Mouse (Mus musculus): Measurements from ENCODE around the gene Prps1l1. TPM values are rescaled to one million over a fixed set of nuclear protein-coding genes. Genes with fewer than 3 reads are reported as not detected.

Prps1l1 gene
- polyA plus RNA-seq, 1 experiment from 2014 or later, result not detected

GRCm38 (mm10) chr12:34997597-34998182 lies 13.1 kb downstream of the Prps1l1 start:
- no peaks in the 10 kb centered on the region for H3K36me3 ChIP-seq (ENCODE audit: control insufficient read depth, insufficient read depth, low read length)
- WGBS, result 90% methylated on average over 3 of the region's 3 CpGs
- DNase-seq (ENCODE audit: low spot score), result no peak

DNA sequence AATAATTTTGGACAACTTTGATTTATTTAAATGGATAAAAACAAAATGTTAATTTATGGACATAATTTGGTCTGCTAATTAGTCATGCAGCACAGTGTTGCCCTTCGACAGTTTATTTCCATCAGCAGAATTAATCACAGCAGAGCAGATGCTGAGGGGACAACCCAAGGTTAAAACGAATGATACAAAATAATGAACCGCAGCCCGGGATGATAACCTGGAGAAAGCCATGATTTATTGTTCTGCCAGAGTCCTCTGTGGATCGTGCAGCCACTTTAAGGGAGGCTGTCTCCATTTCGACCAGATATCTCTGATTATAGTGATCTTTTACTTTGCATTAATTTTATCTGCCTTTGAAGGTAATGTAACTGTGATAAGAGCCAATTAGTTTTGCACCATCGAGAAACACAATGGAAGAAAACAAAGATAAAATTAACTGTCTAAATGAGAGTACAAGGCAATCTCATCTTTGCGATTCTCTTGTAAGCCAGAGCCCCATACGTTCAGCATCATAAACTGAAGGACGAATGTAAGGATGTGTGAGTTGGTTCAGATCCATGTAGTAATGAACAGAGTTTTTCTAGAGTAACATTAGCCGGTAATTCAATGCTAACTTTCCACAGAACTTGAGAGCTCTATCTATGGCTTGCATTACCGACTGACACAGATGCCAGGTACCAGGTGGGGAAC lies 14.4 kb downstream of the Prps1l1 start:
- DNase-seq (ENCODE audit: low spot score) (no peak), ATAC-seq (ENCODE audit: insufficient number of reproducible peaks, low FRiP score, low TSS enrichment, low read depth) (no peak)
- no peaks in the 10 kb centered on the region for H3K36me3 ChIP-seq (ENCODE audit: control insufficient read depth, insufficient read depth, low read length)
- no peaks in the 10 kb centered on the region for H3K27me3 ChIP-seq (ENCODE audit: control insufficient read depth, insufficient read depth, low read length)
- H3K4me1 ChIP-seq (ENCODE audit: control insufficient read depth, insufficient read depth, low read length), result no peaks in the 10 kb centered on the region
- H3K9me3 ChIP-seq (ENCODE audit: control insufficient read depth, low read length), result no peaks in the 10 kb centered on the region
- no peak overlapping the region for H3K4me3 ChIP-seq (ENCODE audit: low read depth, low read length)
- H3K27ac ChIP-seq (replicated peaks; ENCODE audit: low read depth, low read length), result no peak overlapping the region
- 78% methylated on average over 12 of the region's 12 CpGs for WGBS
- H3K9ac ChIP-seq (ENCODE audit: low read length), result no peak overlapping the region
- H3K4me2 ChIP-seq (ENCODE audit: low read depth, severe bottlenecking), result no peak overlapping the region

More at GRCm38 (mm10) chr12:34997597-34998182, 13.1 kb downstream of the Prps1l1 start:
- no peak overlapping the region for H3K4me3 ChIP-seq (ENCODE audit: low read depth, low read length)
- no peak overlapping the region for H3K27ac ChIP-seq (replicated peaks; ENCODE audit: low read depth, low read length)
- no peaks in the 10 kb centered on the region for H3K4me1 ChIP-seq (ENCODE audit: control insufficient read depth, insufficient read depth, low read length)
- no peak overlapping the region for H3K9ac ChIP-seq (ENCODE audit: low read length)
- no peak overlapping the region for H3K4me2 ChIP-seq (ENCODE audit: low read depth, severe bottlenecking)
- ATAC-seq (ENCODE audit: insufficient number of reproducible peaks, low FRiP score, low TSS enrichment, low read depth), result no peak
- H3K27me3 ChIP-seq (ENCODE audit: control insufficient read depth, insufficient read depth, low read length), result no peaks in the 10 kb centered on the region
- H3K9me3 ChIP-seq (ENCODE audit: control insufficient read depth, low read length), result no peaks in the 10 kb centered on the region

DNA sequence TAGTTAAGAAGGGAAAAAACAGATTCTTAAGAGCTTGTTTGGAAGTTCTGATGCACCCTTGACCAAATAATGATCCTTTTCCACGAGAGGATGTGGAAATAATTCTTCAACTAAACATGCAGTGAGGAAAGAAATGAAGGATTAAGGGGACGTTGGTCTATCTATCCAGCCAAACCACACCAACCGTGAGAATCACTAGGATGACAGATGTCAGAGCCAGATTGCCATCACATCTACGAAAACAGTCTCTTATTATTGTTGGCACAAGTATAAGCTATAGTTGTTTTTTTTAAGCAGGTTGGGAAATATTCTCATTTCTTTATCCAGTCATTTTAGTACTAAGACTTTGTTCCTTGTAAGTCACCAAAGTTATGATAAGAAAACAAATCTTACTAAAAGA lies 15.8 kb downstream of the Prps1l1 start:
- DNase-seq (ENCODE audit: low spot score), result no peak
- H3K4me2 ChIP-seq (ENCODE audit: low read depth, severe bottlenecking), result no peak overlapping the region
- H3K27ac ChIP-seq (replicated peaks; ENCODE audit: low read depth, low read length), result no peak overlapping the region
- H3K4me3 ChIP-seq (ENCODE audit: low read depth, low read length), result no peak overlapping the region
- WGBS, result 74% methylated on average over 4 of the region's 4 CpGs
- no peaks in the 10 kb centered on the region for H3K36me3 ChIP-seq (ENCODE audit: control insufficient read depth, insufficient read depth, low read length)
- no peaks in the 10 kb centered on the region for H3K9me3 ChIP-seq (ENCODE audit: control insufficient read depth, low read length)
- H3K4me1 ChIP-seq (ENCODE audit: control insufficient read depth, insufficient read depth, low read length), result no peaks in the 10 kb centered on the region
- no peaks in the 10 kb centered on the region for H3K27me3 ChIP-seq (ENCODE audit: control insufficient read depth, insufficient read depth, low read length)
- ATAC-seq (ENCODE audit: insufficient number of reproducible peaks, low FRiP score, low TSS enrichment, low read depth), result no peak
- no peak overlapping the region for H3K9ac ChIP-seq (ENCODE audit: low read length)

DNA sequence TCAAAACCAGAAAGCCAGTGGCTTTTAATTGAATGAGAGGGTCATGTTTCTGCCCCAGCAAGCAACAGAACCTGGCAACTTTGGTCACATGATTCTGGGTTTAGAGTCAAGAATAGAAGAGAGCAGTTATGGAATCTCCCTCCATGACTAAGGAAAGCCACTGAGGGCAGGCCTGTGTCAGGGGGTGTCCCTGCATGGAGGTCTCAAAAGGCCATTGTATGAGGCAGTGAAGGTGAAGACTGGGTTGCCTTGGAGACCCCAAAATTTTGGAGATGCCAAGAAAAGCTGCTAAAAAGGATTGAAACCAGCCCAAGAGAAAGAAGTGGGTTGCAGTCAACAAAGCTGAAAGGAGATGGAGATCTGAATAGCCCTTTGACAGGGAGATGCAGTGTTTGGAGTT lies 21.2 kb downstream of the Prps1l1 start:
- DNase-seq (ENCODE audit: low spot score) (no peak), ATAC-seq (ENCODE audit: insufficient number of reproducible peaks, low FRiP score, low TSS enrichment, low read depth) (no peak)
- Histone ChIP-seq H3K4me2 (ENCODE audit: low read depth, severe bottlenecking) (no peak overlapping the region), H3K27ac (replicated peaks; ENCODE audit: low read depth, low read length) (no peak overlapping the region), H3K9ac (ENCODE audit: low read length) (no peak overlapping the region), H3K9me3 (ENCODE audit: control insufficient read depth, low read length) (no peaks in the 10 kb centered on the region), H3K27me3 (ENCODE audit: control insufficient read depth, insufficient read depth, low read length) (no peaks in the 10 kb centered on the region), H3K4me3 (ENCODE audit: low read depth, low read length) (no peak overlapping the region), H3K36me3 (ENCODE audit: control insufficient read depth, insufficient read depth, low read length) (no peaks in the 10 kb centered on the region), H3K4me1 (ENCODE audit: control insufficient read depth, insufficient read depth, low read length) (no peaks in the 10 kb centered on the region)

DNA sequence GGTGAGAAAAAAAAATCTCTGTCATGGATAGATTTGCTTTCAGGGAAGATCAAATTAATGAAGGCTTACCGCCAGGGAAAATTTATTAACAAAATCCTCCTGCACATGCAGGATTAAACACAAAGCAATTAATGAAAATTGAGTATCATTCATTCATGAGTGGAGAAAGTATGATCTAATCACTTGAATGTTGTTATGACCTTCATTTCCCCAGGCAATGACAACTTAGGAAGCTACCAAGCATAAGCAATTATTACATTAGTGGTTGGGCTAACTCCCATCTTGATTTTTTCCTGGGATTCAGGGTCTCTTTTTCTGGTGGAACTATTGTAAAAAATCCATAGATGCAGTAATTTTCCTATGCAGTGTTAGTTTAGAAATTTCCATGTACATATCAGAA lies 23.3 kb downstream of the Prps1l1 start:
- WGBS, result 97% methylated on average over 1 of the region's 1 CpGs
- H3K9ac ChIP-seq (ENCODE audit: low read length), result no peak overlapping the region
- H3K27ac ChIP-seq (replicated peaks; ENCODE audit: low read depth, low read length), result no peak overlapping the region
- no peaks in the 10 kb centered on the region for H3K27me3 ChIP-seq (ENCODE audit: control insufficient read depth, insufficient read depth, low read length)
- no peaks in the 10 kb centered on the region for H3K4me1 ChIP-seq (ENCODE audit: control insufficient read depth, insufficient read depth, low read length)
- H3K9me3 ChIP-seq (ENCODE audit: control insufficient read depth, low read length), result no peaks in the 10 kb centered on the region
- DNase-seq (ENCODE audit: low spot score), result no peak
- H3K4me3 ChIP-seq (ENCODE audit: low read depth, low read length), result no peak overlapping the region
- no peak overlapping the region for H3K4me2 ChIP-seq (ENCODE audit: low read depth, severe bottlenecking)
- ATAC-seq (ENCODE audit: insufficient number of reproducible peaks, low FRiP score, low TSS enrichment, low read depth), result no peak
- H3K36me3 ChIP-seq (ENCODE audit: control insufficient read depth, insufficient read depth, low read length), result no peaks in the 10 kb centered on the region

GRCm38 (mm10) chr12:35008340-35009137 lies 24.0 kb downstream of the Prps1l1 start:
- WGBS, result 69% methylated on average over 11 of the region's 11 CpGs

DNA sequence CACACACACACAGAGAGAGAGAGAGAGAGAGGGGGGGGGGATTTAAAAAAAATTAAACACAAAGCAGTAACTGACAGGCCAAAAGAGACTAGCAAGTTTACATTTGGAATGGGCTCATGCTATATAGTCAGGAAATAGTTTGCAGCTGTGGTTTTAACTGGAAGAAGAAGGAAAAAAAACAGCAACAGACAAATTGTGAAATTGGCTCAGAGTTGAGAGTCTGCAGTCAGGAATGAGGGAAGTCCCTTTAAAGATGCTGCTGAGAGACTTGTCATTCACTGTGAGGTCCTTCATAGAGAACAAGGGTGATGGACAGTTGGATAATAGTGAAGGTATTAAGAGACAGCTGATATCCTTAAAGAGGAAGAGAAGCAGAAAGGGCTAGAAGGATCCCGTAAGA lies 26.9 kb downstream of the Prps1l1 start:
- WGBS, result 90% methylated on average over 1 of the region's 1 CpGs
- Histone ChIP-seq H3K36me3 (ENCODE audit: control insufficient read depth, insufficient read depth, low read length) (no peaks in the 10 kb centered on the region), H3K27ac (replicated peaks; ENCODE audit: low read depth, low read length) (no peak overlapping the region), H3K4me3 (ENCODE audit: low read depth, low read length) (no peak overlapping the region), H3K9ac (ENCODE audit: low read length) (no peak overlapping the region), H3K27me3 (ENCODE audit: control insufficient read depth, insufficient read depth, low read length) (no peaks in the 10 kb centered on the region), H3K4me2 (ENCODE audit: low read depth, severe bottlenecking) (no peak overlapping the region), H3K9me3 (ENCODE audit: control insufficient read depth, low read length) (no peaks in the 10 kb centered on the region), H3K4me1 (ENCODE audit: control insufficient read depth, insufficient read depth, low read length) (no peaks in the 10 kb centered on the region)
- ATAC-seq (ENCODE audit: insufficient number of reproducible peaks, low FRiP score, low TSS enrichment, low read depth), result no peak
- no peak for DNase-seq (ENCODE audit: low spot score)

More at GRCm38 (mm10) chr12:35008340-35009137, 24.0 kb downstream of the Prps1l1 start:
- H3K27me3 ChIP-seq (ENCODE audit: control insufficient read depth, insufficient read depth, low read length), result no peaks in the 10 kb centered on the region
- H3K4me2 ChIP-seq (ENCODE audit: low read depth, severe bottlenecking), result no peak overlapping the region
- no peak overlapping the region for H3K9ac ChIP-seq (ENCODE audit: low read length)
- no peak for ATAC-seq (ENCODE audit: insufficient number of reproducible peaks, low FRiP score, low TSS enrichment, low read depth)
- no peaks in the 10 kb centered on the region for H3K4me1 ChIP-seq (ENCODE audit: control insufficient read depth, insufficient read depth, low read length)
- DNase-seq (ENCODE audit: low spot score), result no peak
- no peaks in the 10 kb centered on the region for H3K36me3 ChIP-seq (ENCODE audit: control insufficient read depth, insufficient read depth, low read length)
- H3K4me3 ChIP-seq (ENCODE audit: low read depth, low read length), result no peak overlapping the region
- no peaks in the 10 kb centered on the region for H3K9me3 ChIP-seq (ENCODE audit: control insufficient read depth, low read length)
- no peak overlapping the region for H3K27ac ChIP-seq (replicated peaks; ENCODE audit: low read depth, low read length)

GRCm38 (mm10) chr12:35013950-35014349 lies 29.4 kb downstream of the Prps1l1 start:
- ATAC-seq (ENCODE audit: insufficient number of reproducible peaks, low FRiP score, low TSS enrichment, low read depth), result no peak
- H3K36me3 ChIP-seq (ENCODE audit: control insufficient read depth, insufficient read depth, low read length), result no peaks in the 10 kb centered on the region
- no peaks in the 10 kb centered on the region for H3K4me1 ChIP-seq (ENCODE audit: control insufficient read depth, insufficient read depth, low read length)
- no peak overlapping the region for H3K4me2 ChIP-seq (ENCODE audit: low read depth, severe bottlenecking)
- no peak overlapping the region for H3K27ac ChIP-seq (replicated peaks; ENCODE audit: low read depth, low read length)
- H3K27me3 ChIP-seq (ENCODE audit: control insufficient read depth, insufficient read depth, low read length), result no peaks in the 10 kb centered on the region
- 70% methylated on average over 2 of the region's 2 CpGs for WGBS
- H3K9me3 ChIP-seq (ENCODE audit: control insufficient read depth, low read length), result no peaks in the 10 kb centered on the region
- no peak for DNase-seq (ENCODE audit: low spot score)
- H3K4me3 ChIP-seq (ENCODE audit: low read depth, low read length), result no peak overlapping the region
- no peak overlapping the region for H3K9ac ChIP-seq (ENCODE audit: low read length)
